Mouse (Mus musculus) kidney, embryonic 16.5 days (tissue): ENCODE results near the gene Pom121. TPM values are rescaled to one million over a fixed set of nuclear protein-coding genes. Genes with fewer than 3 reads are reported as not detected.

Source experiments
- ATAC-seq: fragments of 200-750 bp; cut with Nextera tagmentation; 2 replicates; pipeline ENCODE4 v1.8.0; 2017; ENCODE audit warnings: moderate TSS enrichment; ENCODE audit not compliant: low FRiP score, low TSS enrichment
- H3K27ac ChIP-seq: fragments of 300-500 bp; sonication (generic); 2 replicates; pipeline ENCODE4 v1.5.1; 2014; ENCODE audit warnings: low read length
- H3K27me3 ChIP-seq: fragments of 300-500 bp; sonication (generic); 2 replicates; pipeline ENCODE4 v1.6.1; 2014; ENCODE audit warnings: low read length, control low read depth, mixed read lengths; ENCODE audit not compliant: insufficient read depth
- H3K36me3 ChIP-seq: fragments of 300-500 bp; sonication (generic); 2 replicates; pipeline ENCODE4 v1.6.1; 2014; ENCODE audit warnings: low read length, control low read depth, mixed read lengths; ENCODE audit not compliant: insufficient read depth
- H3K4me1 ChIP-seq: fragments of 300-500 bp; sonication (generic); 2 replicates; pipeline ENCODE4 v1.6.1; 2014; ENCODE audit warnings: low read length, control low read depth, mixed read lengths; ENCODE audit not compliant: insufficient read depth
- H3K4me2 ChIP-seq: fragments of 300-500 bp; sonication (generic); replicated peaks from 2 replicates; pipeline ENCODE4 v1.6.1; 2014; ENCODE audit warnings: low read depth, low read length
- H3K4me3 ChIP-seq: fragments of 300-500 bp; sonication (generic); 2 replicates; pipeline ENCODE4 v1.5.1; 2014; ENCODE audit warnings: mild to moderate bottlenecking, low read length
- H3K9ac ChIP-seq: fragments of 300-500 bp; sonication (generic); replicated peaks from 2 replicates; pipeline ENCODE4 v1.6.1; 2014; ENCODE audit warnings: low read length
- H3K9me3 ChIP-seq: fragments of 300-500 bp; sonication (generic); 2 replicates; pipeline ENCODE4 v1.6.1; 2016; ENCODE audit warnings: low read length, control low read depth
- WGBS: fragments of 180-500 bp; shearing (Covaris S2); extraction: QIAGEN DNeasy Blood & Tissue Kit; methylation state at CpG from one replicate; pipeline ENCODE4 v1.1.7; 2014; 5-methylcytosine and 5-hydroxymethylcytosine counted together
- polyA plus RNA-seq: library from polyadenylated mRNA; unstranded; fragments of >200 nt; fragmentation: Nextera tagmentation; extraction: Ambion mirVana; gene quantifications from 2 replicates; pipeline ENCODE4 v1.2.1, GENCODE M21; 2015

Gene Pom121
- polyA plus RNA-seq, 1 experiment from 2014 or later = 11.4 TPM

DNA sequence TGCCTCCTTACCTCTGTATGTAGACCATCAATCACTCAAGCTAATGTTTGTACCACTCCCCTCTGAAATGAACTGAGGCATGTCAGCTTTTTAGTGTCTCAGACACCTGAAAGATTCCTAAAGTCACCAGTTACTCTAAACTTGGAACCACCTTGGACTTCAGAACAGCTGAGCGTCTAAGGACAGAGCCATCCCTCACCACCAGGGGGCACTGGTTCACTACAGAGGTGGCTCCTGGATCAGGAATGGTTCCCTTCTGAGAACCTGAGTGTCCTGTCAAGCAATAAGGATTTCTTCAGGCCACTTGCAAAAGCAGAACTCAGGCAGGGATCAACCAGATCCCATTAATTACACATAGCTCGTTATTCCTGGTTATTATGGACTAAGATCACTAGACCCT is 5.9 kb upstream of the Pom121 start:
- H3K27me3 ChIP-seq = no peaks in the 10 kb centered on the region
- no peaks in the 10 kb centered on the region for H3K36me3 ChIP-seq
- H3K9ac ChIP-seq = no peak overlapping the region
- H3K9me3 ChIP-seq = no peaks in the 10 kb centered on the region
- H3K27ac ChIP-seq = no peak overlapping the region
- no peak overlapping the region for H3K4me3 ChIP-seq
- WGBS = 6% methylated on average over 2 of the region's 2 CpGs
- H3K4me2 ChIP-seq = no peak overlapping the region
- H3K4me1 ChIP-seq = no peaks in the 10 kb centered on the region
- ATAC-seq = no peak

DNA sequence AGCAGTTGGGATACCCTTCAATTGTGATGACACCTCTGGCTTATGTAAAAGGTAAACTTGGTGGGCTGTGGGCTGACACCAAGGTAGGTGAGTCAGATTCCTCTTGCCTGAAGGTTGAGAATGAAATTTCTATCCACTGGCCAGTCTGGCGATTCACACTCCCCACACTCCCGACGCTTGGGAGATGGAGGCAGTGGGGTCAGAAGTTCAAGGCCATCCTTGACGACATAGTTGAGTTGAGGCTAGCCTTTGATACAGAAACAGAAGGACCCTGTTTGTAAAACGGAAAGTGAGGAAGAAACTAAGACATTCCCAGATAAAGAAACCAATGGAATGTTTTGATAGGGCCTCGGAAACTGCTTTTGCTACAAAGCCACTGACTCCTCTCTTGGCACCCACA is 5.0 kb upstream of the Pom121 start:
- Histone ChIP-seq H3K4me3 (no peak overlapping the region), H3K9ac (no peak overlapping the region), H3K27ac (no peak overlapping the region), H3K27me3 (no peaks in the 10 kb centered on the region), H3K4me2 (no peak overlapping the region), H3K9me3 (no peaks in the 10 kb centered on the region), H3K36me3 (no peaks in the 10 kb centered on the region), H3K4me1 (peaks cover 5% of the 10 kb centered on the region; the same call in 1 of the 2 replicates)
- WGBS = 51% methylated on average over 6 of the region's 6 CpGs
- ATAC-seq = no peak

- ATAC-seq = no peak
- peaks cover 14% of the 10 kb centered on the region for H3K4me1 ChIP-seq
- H3K9me3 ChIP-seq = no peaks in the 10 kb centered on the region
- H3K9ac ChIP-seq = no peak overlapping the region
- no peak overlapping the region for H3K4me3 ChIP-seq
- peaks cover 15% of the 10 kb centered on the region for H3K36me3 ChIP-seq
- H3K4me2 ChIP-seq = no peak overlapping the region
- no peaks in the 10 kb centered on the region for H3K27me3 ChIP-seq
- no peak overlapping the region for H3K27ac ChIP-seq
- 46% methylated on average over 5 of the region's 5 CpGs for WGBS
Observed at GRCm38 (mm10) chr5:135395826-135396225, 1.5 kb upstream of the Pom121 start.

GRCm38 (mm10) chr5:135383771-135384170 is 10.6 kb downstream of the Pom121 start:
- H3K9me3 ChIP-seq = no peaks in the 10 kb centered on the region
- no peak overlapping the region for H3K27ac ChIP-seq
- no peaks in the 10 kb centered on the region for H3K27me3 ChIP-seq
- H3K9ac ChIP-seq = no peak overlapping the region
- H3K4me1 ChIP-seq = no peaks in the 10 kb centered on the region
- WGBS = 87% methylated on average over 10 of the region's 10 CpGs
- no peak overlapping the region for H3K4me3 ChIP-seq
- H3K4me2 ChIP-seq = no peak overlapping the region
- ATAC-seq = no peak
- peaks cover 90% of the 10 kb centered on the region for H3K36me3 ChIP-seq

GRCm38 (mm10) chr5:135382746-135383145 is 11.6 kb downstream of the Pom121 start:
- no peak for ATAC-seq
- Histone ChIP-seq H3K27ac (no peak overlapping the region), H3K36me3 (peaks cover 90% of the 10 kb centered on the region), H3K4me3 (no peak overlapping the region), H3K4me2 (no peak overlapping the region), H3K9ac (no peak overlapping the region), H3K27me3 (no peaks in the 10 kb centered on the region), H3K4me1 (no peaks in the 10 kb centered on the region), H3K9me3 (no peaks in the 10 kb centered on the region)
- 92% methylated on average over 7 of the region's 7 CpGs for WGBS

DNA sequence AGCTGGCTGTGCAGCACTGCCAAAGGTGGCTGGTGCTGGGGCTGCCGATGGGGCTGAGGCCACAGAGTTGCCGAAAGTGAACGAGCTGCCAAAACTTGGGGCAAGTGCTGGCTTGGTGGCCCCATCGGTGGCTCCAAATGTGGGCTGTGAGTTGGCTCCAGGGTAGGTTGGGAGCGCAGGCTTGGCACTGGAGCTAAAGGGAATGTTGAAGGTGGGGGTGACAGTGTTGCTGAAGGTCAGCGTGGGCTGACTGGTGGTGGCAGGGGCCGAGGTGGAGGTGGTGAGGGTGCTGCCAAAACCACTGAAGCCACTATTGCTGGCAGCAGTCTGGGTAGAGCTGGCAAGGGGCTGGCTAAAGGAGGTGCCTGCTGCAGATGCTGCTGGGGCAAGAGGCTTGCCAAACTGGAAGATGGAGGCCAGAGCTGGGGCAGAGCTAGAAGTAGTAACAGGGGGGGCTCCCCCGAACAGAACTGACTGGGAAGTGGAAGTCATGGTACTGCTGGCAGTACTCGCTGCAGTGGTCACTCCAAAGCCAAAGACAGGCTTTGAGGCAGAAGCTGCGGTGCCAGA is 12.9 kb downstream of the Pom121 start:
- Histone ChIP-seq H3K4me2 (no peak overlapping the region), H3K4me3 (no peak overlapping the region), H3K9me3 (no peaks in the 10 kb centered on the region), H3K27me3 (no peaks in the 10 kb centered on the region), H3K27ac (no peak overlapping the region), H3K9ac (no peak overlapping the region), H3K36me3 (peaks cover 89% of the 10 kb centered on the region), H3K4me1 (no peaks in the 10 kb centered on the region)
- no peak for ATAC-seq
- WGBS = 97% methylated on average over 10 of the region's 10 CpGs

DNA sequence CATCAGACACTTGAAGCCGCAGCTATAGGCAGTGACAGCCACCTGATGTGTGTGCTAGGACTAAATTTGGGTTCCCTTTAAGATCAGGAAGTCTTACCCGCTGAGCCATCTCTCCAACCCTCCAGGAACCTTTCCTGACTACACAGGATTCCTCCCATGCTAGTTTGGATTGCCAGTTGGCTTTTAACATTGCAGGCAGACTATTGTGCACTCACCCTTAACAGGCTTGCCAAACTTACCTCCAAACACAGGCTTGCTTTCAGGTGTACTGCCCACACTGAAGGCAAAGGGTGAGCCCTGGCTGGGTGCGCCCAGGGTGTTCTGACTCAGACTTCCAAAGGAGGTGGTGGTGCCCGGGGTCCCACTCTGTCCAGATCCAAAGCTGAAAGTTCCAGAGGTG is 13.7 kb downstream of the Pom121 start:
- WGBS = 86% methylated on average over 4 of the region's 4 CpGs
- Histone ChIP-seq H3K4me2 (no peak overlapping the region), H3K4me3 (no peak overlapping the region), H3K9ac (no peak overlapping the region), H3K27me3 (no peaks in the 10 kb centered on the region), H3K27ac (no peak overlapping the region), H3K4me1 (no peaks in the 10 kb centered on the region), H3K9me3 (no peaks in the 10 kb centered on the region), H3K36me3 (peaks cover 95% of the 10 kb centered on the region)
- ATAC-seq = no peak

DNA sequence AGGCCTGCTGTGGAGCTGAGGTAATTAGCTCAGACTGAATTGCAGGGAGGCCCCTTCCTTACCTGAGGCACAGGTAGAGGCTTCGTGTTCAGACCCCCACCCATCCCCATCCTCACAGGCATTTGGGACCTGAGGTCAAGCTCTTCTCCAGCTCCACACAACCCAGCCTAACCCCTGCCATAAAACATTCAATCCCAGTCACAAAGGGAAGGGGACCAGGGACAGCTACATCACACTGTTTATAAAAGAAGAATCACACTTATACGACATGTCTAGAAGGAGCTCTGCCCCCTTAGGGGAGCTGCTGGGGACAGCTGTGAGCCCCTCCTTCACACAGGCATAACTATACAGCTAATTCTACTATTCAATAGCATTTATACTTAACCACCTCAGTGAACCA is 18.0 kb downstream of the Pom121 start:
- WGBS = 40% methylated on average over 2 of the region's 2 CpGs
- ATAC-seq = no peak
- no peaks in the 10 kb centered on the region for H3K9me3 ChIP-seq
- peaks cover 85% of the 10 kb centered on the region for H3K36me3 ChIP-seq
- H3K4me1 ChIP-seq = no peaks in the 10 kb centered on the region
- no peak overlapping the region for H3K27ac ChIP-seq
- H3K27me3 ChIP-seq = no peaks in the 10 kb centered on the region
- no peak overlapping the region for H3K4me2 ChIP-seq
- no peak overlapping the region for H3K9ac ChIP-seq
- no peak overlapping the region for H3K4me3 ChIP-seq

GRCm38 (mm10) chr5:135375167-135375566 is 19.2 kb downstream of the Pom121 start:
- peaks cover 9% of the 10 kb centered on the region for H3K4me1 ChIP-seq
- no peaks in the 10 kb centered on the region for H3K9me3 ChIP-seq
- peaks cover 73% of the 10 kb centered on the region for H3K36me3 ChIP-seq
- no peak overlapping the region for H3K27ac ChIP-seq
- no peak overlapping the region for H3K4me2 ChIP-seq
- 76% methylated on average over 8 of the region's 8 CpGs for WGBS
- H3K9ac ChIP-seq = no peak overlapping the region
- no peak overlapping the region for H3K4me3 ChIP-seq
- no peaks in the 10 kb centered on the region for H3K27me3 ChIP-seq
- 0 out of 2 replicates have a peak, but pooled peaks have one; percentile 22 for ATAC-seq

- H3K4me2 ChIP-seq = no peak overlapping the region
- no peak for ATAC-seq
- 95% methylated on average over 5 of the region's 5 CpGs for WGBS
- H3K9ac ChIP-seq = no peak overlapping the region
- H3K36me3 ChIP-seq = peaks cover 59% of the 10 kb centered on the region
- H3K4me3 ChIP-seq = no peak overlapping the region
- H3K4me1 ChIP-seq = peaks cover 12% of the 10 kb centered on the region
- no peak overlapping the region for H3K27ac ChIP-seq
- H3K27me3 ChIP-seq = no peaks in the 10 kb centered on the region
- H3K9me3 ChIP-seq = no peaks in the 10 kb centered on the region
Observed at GRCm38 (mm10) chr5:135373601-135374000, 20.7 kb downstream of the Pom121 start.
